Mouse (Mus musculus): ENCODE results near the gene Mamstr. TPM values are rescaled to one million over a fixed set of nuclear protein-coding genes. Genes with fewer than 3 reads are reported as not detected.

The Mamstr gene
- polyA plus RNA-seq, 1 experiment from 2014 or later: 7.6 TPM

DNA sequence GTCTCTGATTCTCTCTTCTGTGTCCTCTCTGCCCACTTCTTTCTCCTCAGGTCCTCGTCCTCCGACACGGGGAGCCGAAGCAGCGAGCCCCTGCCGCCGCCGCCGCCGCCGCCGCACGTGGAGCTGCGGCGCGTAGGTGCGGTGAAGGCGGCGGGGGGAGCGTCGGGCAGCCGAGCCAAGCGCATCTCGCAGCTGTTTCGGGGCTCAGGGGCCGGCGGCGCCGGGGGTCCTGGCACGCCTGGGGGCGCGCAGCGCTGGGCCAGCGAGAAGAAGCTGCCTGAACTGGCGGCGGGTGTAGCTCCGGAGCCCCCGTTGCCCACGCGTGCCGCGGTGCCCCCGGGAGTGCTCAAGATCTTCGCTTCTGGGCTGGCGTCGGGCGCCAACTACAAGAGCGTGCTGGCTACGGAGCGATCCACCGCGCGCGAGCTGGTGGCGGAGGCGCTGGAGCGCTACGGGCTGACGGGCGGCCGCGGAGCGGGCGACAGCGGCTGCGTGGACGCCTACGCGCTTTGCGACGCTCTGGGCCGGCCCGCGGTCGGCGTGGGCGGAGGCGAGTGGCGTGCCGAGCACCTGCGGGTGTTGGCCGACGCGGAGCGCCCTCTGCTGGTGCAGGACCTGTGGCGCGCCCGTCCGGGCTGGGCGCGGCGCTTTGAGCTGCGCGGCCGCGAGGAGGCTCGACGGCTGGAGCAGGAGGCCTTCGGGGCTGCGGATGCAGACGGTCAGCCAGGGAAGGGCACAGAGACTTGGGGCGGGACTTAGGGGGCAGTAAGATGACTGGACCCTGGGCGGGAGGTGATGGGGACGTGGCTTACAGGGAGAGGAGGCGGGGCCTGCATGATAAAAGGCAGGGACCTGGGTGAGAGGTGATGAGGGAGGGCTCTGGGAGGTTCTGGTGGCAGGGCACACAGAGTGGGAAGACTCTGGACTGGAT lies 11.1 kb upstream of the Mamstr start:
- H3K36me3 ChIP-seq (ENCODE audit: control insufficient read depth, insufficient read depth, low read length): no peaks in the 10 kb centered on the region; the same call in 1 of the 2 replicates
- H3K27me3 ChIP-seq (ENCODE audit: control insufficient read depth, insufficient read depth, low read length): peaks cover 7% of the 10 kb centered on the region
- peak overlapping the region; percentile 60 to 65 for H3K4me3 ChIP-seq (ENCODE audit: control insufficient read depth in 1 of 2, insufficient read depth in 1 of 2, low read depth in 1 of 2, low read length in 2 of 2)
- peak overlapping the region; percentile 97 for H3K4me2 ChIP-seq (ENCODE audit: low read length)
- H3K9ac ChIP-seq (ENCODE audit: low read length): peak overlapping the region; percentile 86
- 1% methylated on average over 105 of the region's 105 CpGs for WGBS
- peak overlapping the region; percentile 76 to 82 for H3K27ac ChIP-seq (replicated peaks in 1 of 2; ENCODE audit: control insufficient read depth in 1 of 2, insufficient read depth in 1 of 2, low read depth in 2 of 2, low read length in 2 of 2)
- no peaks in the 10 kb centered on the region for H3K9me3 ChIP-seq (ENCODE audit: control insufficient read depth, low read length)
- peak; percentile 58 for ATAC-seq (ENCODE audit: insufficient number of reproducible peaks, insufficient read depth, low FRiP score, low read depth)
- H3K4me1 ChIP-seq (ENCODE audit: control insufficient read depth in 2 of 2, insufficient read depth in 2 of 2, low read length in 2 of 2): peaks cover 8 to 17% of the 10 kb centered on the region in 2 experiments

DNA sequence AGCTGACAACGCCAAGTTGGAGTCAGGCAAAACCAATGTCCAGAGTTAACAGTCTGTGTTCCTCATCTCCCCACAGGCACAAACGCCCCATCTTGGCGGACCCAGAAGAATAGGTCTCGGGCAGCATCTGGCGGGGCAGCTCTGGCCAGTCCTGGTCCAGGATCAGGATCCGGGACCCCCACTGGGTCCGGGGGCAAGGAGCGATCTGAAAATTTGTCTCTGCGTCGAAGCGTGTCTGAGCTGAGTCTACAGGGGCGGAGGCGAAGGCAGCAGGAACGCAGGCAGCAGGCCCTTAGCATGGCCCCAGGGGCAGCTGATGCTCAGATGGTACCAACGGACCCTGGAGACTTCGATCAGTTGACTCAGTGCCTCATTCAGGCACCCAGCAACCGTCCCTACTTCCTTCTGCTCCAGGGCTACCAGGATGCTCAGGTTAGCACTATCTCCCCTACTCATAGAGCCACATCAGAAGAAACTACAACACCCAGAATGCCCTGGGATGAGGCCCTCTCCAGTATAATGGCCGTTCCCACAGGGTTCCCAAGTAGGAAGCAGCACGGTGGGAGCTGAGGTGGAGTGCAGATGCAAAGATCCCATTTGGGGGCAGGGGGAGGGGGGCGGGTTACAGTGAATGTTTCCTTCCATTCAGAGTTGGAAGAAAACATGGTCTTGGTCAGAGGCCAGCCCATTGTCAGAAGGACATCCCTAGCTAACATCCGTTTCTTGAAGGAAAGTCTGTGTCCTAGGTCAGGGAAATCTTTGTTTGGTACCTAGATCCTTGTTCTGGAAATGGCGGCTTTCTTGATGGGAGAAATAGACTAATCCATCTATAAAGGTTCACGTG lies 9.5 kb upstream of the Mamstr start:
- Histone ChIP-seq H3K9ac (ENCODE audit: low read length) (no peak overlapping the region), H3K9me3 (ENCODE audit: control insufficient read depth, low read length) (no peaks in the 10 kb centered on the region), H3K4me1 (ENCODE audit: control insufficient read depth in 2 of 2, insufficient read depth in 2 of 2, low read length in 2 of 2) (peaks cover 12 to 20% of the 10 kb centered on the region in 2 experiments), H3K4me2 (ENCODE audit: low read length) (peak overlapping the region; percentile 97), H3K27ac (replicated peaks in 1 of 2; ENCODE audit: control insufficient read depth in 1 of 2, insufficient read depth in 1 of 2, low read depth in 2 of 2, low read length in 2 of 2) (no peak overlapping the region), H3K27me3 (ENCODE audit: control insufficient read depth, insufficient read depth, low read length) (peaks cover 7% of the 10 kb centered on the region), H3K4me3 (ENCODE audit: control insufficient read depth in 1 of 2, insufficient read depth in 1 of 2, low read depth in 1 of 2, low read length in 2 of 2) (no peak overlapping the region), H3K36me3 (ENCODE audit: control insufficient read depth, insufficient read depth, low read length) (no peaks in the 10 kb centered on the region; the same call in 1 of the 2 replicates)
- 69% methylated on average over 23 of the region's 23 CpGs for WGBS
- ATAC-seq (ENCODE audit: insufficient number of reproducible peaks, insufficient read depth, low FRiP score, low read depth): no peak

DNA sequence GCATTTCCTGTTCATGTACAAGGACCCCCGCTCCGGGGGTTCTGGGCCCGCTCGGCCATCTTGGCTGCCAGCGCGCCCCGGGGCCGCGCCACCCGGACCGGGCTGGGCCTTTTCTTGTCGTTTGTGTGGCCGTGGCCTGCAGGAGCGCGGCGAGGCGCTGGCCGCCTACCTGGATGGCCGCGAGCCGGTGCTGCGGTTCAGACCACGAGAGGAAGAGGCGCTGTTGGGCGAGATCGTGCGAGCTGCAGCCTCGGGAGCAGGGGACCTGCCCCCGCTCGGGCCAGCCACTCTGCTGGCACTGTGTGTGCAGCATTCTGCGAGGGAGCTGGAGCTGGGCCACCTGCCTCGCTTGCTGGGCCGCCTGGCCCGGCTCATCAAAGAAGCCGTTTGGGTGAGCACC lies 7.3 kb upstream of the Mamstr start:
- H3K36me3 ChIP-seq (ENCODE audit: control insufficient read depth, insufficient read depth, low read length): peaks cover 15% of the 10 kb centered on the region
- H3K27ac ChIP-seq (replicated peaks in 1 of 2; ENCODE audit: control insufficient read depth in 1 of 2, insufficient read depth in 1 of 2, low read depth in 2 of 2, low read length in 2 of 2): 0 out of 4 replicates have a peak overlapping the region, but pooled peaks of 1 of the 2 experiments have one; percentile 6
- peak overlapping the region; percentile 68 for H3K9ac ChIP-seq (ENCODE audit: low read length)
- peak overlapping the region; percentile 59 for H3K4me2 ChIP-seq (ENCODE audit: low read length)
- 23% methylated on average over 35 of the region's 35 CpGs for WGBS
- no peak for ATAC-seq (ENCODE audit: insufficient number of reproducible peaks, insufficient read depth, low FRiP score, low read depth)
- H3K27me3 ChIP-seq (ENCODE audit: control insufficient read depth, insufficient read depth, low read length): peaks cover 3% of the 10 kb centered on the region; the same call in 1 of the 2 replicates
- peak overlapping the region; percentile 6 to 27; a peak in 3 of 4 replicates for H3K4me3 ChIP-seq (ENCODE audit: control insufficient read depth in 1 of 2, insufficient read depth in 1 of 2, low read depth in 1 of 2, low read length in 2 of 2)
- no peaks in the 10 kb centered on the region for H3K9me3 ChIP-seq (ENCODE audit: control insufficient read depth, low read length)
- H3K4me1 ChIP-seq (ENCODE audit: control insufficient read depth in 2 of 2, insufficient read depth in 2 of 2, low read length in 2 of 2): peaks cover 17 to 29% of the 10 kb centered on the region in 2 experiments

DNA sequence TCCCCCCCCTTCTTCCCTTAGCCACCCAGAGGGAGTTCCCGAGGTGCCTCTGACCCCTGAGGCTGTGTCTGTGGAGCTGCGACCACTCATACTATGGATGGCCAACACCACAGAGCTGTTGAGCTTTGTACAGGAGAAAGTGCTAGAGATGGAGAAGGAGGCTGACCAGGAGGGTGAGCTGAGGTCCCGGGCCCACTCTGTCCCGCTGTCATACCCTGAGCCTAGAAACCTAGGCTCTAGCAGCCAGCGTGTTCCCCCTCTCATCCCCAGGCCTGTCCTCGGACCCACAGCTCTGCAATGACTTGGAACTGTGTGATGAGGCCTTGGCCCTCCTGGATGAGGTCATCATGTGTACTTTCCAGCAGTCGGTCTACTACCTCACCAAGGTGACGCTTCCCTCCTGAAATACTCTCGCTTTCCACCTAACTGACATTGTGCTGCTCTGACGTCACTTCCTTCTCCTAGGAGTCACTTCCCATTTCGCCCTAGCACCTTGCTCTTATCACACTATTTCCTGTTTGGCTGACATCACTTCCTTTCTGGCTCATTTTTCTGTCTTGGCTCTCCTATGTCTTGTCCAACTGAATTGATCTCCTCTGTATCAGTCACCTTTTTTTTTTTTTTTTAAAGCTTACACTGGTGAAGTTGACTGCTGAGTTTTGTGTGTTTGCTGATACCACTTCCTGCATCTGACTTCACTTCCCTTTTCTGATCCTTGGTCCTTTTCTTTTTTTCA lies 4.7 kb upstream of the Mamstr start:
- Histone ChIP-seq H3K4me1 (ENCODE audit: control insufficient read depth in 2 of 2, insufficient read depth in 2 of 2, low read length in 2 of 2) (peaks cover 28 to 36% of the 10 kb centered on the region in 2 experiments), H3K27ac (replicated peaks in 1 of 2; ENCODE audit: control insufficient read depth in 1 of 2, insufficient read depth in 1 of 2, low read depth in 2 of 2, low read length in 2 of 2) (peak overlapping the region; percentile 65 to 77), H3K9me3 (ENCODE audit: control insufficient read depth, low read length) (no peaks in the 10 kb centered on the region), H3K27me3 (ENCODE audit: control insufficient read depth, insufficient read depth, low read length) (no peaks in the 10 kb centered on the region), H3K4me2 (ENCODE audit: low read length) (no peak overlapping the region), H3K9ac (ENCODE audit: low read length) (no peak overlapping the region), H3K36me3 (ENCODE audit: control insufficient read depth, insufficient read depth, low read length) (peaks cover 24% of the 10 kb centered on the region), H3K4me3 (ENCODE audit: control insufficient read depth in 1 of 2, insufficient read depth in 1 of 2, low read depth in 1 of 2, low read length in 2 of 2) (no peak overlapping the region)
- WGBS: 65% methylated on average over 11 of the region's 11 CpGs
- ATAC-seq (ENCODE audit: insufficient number of reproducible peaks, insufficient read depth, low FRiP score, low read depth): peak; percentile 3; the same call in 1 of the 2 replicates

DNA sequence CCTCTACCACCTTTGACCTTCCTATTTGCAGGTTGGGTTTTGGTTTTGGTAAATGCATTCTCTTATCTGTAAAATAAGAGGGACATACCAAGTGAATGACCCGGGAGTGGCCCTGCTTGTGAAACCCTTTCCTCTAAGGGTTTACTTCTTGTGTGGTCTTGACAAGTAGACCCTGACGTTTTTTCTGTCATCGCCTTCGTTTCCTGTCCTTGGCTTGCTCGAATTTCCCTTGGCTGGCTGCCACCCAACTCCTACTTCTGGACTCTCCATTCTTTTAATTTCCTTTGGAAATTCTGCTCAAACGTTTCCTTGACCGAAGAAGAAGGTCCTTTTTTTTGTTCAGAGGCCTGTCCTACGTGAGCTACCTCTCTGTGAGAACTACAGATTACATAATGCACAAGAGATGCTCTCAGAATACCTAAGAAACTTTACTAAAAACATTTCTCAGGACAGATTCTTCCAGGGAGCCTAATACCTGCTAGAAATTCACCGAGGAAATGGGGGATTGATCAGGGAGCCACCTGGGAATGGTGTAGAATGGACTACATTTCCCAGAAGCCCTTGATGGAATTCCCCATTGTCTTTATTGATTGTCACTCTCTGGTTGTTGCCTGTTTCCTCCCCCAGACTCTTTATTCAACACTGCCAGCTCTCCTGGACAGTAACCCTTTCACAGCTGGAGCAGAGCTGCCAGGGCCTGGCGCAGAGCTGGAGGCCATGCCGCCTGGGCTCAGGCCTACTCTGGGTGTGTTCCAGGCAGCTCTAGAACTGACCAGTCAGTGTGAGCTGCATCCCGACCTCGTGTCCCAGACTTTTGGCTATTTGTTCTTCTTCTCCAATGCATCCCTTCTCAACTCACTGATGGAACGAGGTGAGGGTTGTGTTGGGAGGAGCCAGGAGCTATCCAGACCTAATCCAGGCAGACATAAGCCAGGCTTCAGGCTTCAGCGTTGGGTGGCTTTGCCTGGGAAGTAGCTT lies 3.8 kb upstream of the Mamstr start:
- 59% methylated on average over 15 of the region's 15 CpGs for WGBS
- no peak; the same call in 1 of the 2 replicates for ATAC-seq (ENCODE audit: insufficient number of reproducible peaks, insufficient read depth, low FRiP score, low read depth)
- Histone ChIP-seq H3K27me3 (ENCODE audit: control insufficient read depth, insufficient read depth, low read length) (no peaks in the 10 kb centered on the region), H3K9ac (ENCODE audit: low read length) (no peak overlapping the region), H3K4me3 (ENCODE audit: control insufficient read depth in 1 of 2, insufficient read depth in 1 of 2, low read depth in 1 of 2, low read length in 2 of 2) (no peak overlapping the region), H3K4me1 (ENCODE audit: control insufficient read depth in 2 of 2, insufficient read depth in 2 of 2, low read length in 2 of 2) (peaks cover 34 to 43% of the 10 kb centered on the region in 2 experiments), H3K9me3 (ENCODE audit: control insufficient read depth, low read length) (no peaks in the 10 kb centered on the region), H3K4me2 (ENCODE audit: low read length) (no peak overlapping the region), H3K27ac (replicated peaks in 1 of 2; ENCODE audit: control insufficient read depth in 1 of 2, insufficient read depth in 1 of 2, low read depth in 2 of 2, low read length in 2 of 2) (peak overlapping the region; percentile 71 to 77), H3K36me3 (ENCODE audit: control insufficient read depth, insufficient read depth, low read length) (peaks cover 24% of the 10 kb centered on the region)

DNA sequence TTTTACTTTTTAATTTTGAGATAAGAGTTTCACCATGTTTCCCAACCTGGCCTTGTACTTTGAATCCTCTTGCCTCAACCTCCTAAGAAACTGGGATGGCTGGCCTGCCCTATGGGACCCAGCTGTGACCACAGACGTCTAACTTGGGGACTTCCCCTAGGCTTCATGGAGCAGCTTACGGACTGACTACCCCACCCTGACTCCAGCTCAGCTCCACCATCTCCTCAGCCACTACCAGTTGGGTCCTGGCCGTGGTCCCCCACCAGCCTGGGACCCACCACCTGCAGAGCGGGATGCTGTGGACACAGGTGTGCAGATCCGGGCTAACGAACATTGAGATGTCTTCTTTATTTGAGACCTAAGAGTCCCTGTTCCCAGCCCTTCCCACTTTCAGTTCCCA lies 2.1 kb upstream of the Mamstr start:
- Histone ChIP-seq H3K27me3 (ENCODE audit: control insufficient read depth, insufficient read depth, low read length) (no peaks in the 10 kb centered on the region), H3K4me1 (ENCODE audit: control insufficient read depth in 2 of 2, insufficient read depth in 2 of 2, low read length in 2 of 2) (peaks cover 48 to 53% of the 10 kb centered on the region in 2 experiments), H3K9ac (ENCODE audit: low read length) (no peak overlapping the region), H3K27ac (replicated peaks in 1 of 2; ENCODE audit: control insufficient read depth in 1 of 2, insufficient read depth in 1 of 2, low read depth in 2 of 2, low read length in 2 of 2) (no peak overlapping the region), H3K9me3 (ENCODE audit: control insufficient read depth, low read length) (no peaks in the 10 kb centered on the region), H3K4me2 (ENCODE audit: low read length) (no peak overlapping the region), H3K4me3 (ENCODE audit: control insufficient read depth in 1 of 2, insufficient read depth in 1 of 2, low read depth in 1 of 2, low read length in 2 of 2) (no peak overlapping the region), H3K36me3 (ENCODE audit: control insufficient read depth, insufficient read depth, low read length) (peaks cover 24% of the 10 kb centered on the region)
- 93% methylated on average over 6 of the region's 6 CpGs for WGBS
- ATAC-seq (ENCODE audit: insufficient number of reproducible peaks, insufficient read depth, low FRiP score, low read depth): no peak

Measured in heart, embryonic 14.5 days (tissue).